In the genomic region with DNA sequence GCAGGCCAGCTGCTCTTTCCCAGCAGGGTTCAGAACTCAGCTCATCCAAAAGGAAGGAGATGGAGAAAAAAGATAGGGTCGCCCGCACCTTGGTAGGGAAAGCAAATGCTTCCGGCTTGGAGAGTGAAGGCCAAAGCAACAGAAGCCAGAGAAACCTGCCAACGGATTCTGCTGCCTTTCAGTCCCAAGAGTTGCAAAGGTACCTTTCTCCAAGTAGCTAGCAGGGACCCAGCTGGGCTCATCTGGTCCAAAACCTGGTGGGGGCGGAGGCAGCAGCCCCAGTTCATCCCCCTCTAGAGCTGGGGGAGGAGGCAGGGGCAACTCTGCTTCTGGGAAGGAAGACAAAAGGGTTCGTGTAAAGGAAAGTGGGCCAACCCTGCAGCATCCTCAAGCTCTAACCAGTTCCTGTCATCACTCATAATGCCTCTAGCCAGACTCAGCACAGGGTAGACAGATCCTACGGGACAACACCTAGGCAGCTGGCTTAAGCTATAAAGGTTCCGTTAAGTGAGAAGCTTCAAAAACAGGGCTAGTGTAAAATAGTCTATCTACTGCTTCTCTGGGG, we compare ENCODE assay signal across 17 mouse cellular contexts. TPM values are rescaled to one million over a fixed set of nuclear protein-coding genes. Genes with fewer than 3 reads are reported as not detected.
DNase-seq lines count a peak whose midpoint lies in the region; ATAC-seq and TF ChIP-seq lines count a peak whose summit lies in the region.
"Had no signal": no experiment of that assay in that cellular context is flagged by ENCODE, and none has a peak within 500 bp of the region (broad histone marks: within the 10 kb centered on the region; RNA-seq: fewer than 3 reads in every experiment).

No protein-coding gene starts in this region.

- peaks cover 14% of the 10 kb centered on the region for H3K79me2 ChIP-seq in CH12.LX (replicated peaks; ENCODE audit: control insufficient read depth, extremely low read depth, insufficient read depth, poor library complexity, severe bottlenecking)
- no peaks in the 10 kb centered on the region; the same call in 1 of the 2 replicates for H3K79me2 ChIP-seq in MEL (ENCODE audit: control insufficient read depth, insufficient read depth, low read length, poor library complexity)

- in situ Hi-C loops in CH12.LX (cut with MboI; ENCODE audit: low pct_ligation_motif_present, low pct_unique_long_range_greater_than_20kb, low sequenced_read_pairs), result loop anchor here (5.0 kb wide), 1 partner anchor 34 kb away; no protein-coding TSS in a partner anchor

- TF ChIP-seq RAD21 in CH12.LX (IDR thresholded peaks at IDR 0.05; ENCODE audit: low read depth, low read length) (no peak), MEL (IDR thresholded peaks at IDR 0.05; ENCODE audit: low read depth, low read length) (no peak)

- ATAC-seq in hindbrain, embryonic 11.5 days (ENCODE audit: low FRiP score), result no peak
- ATAC-seq in hindbrain, embryonic 14.5 days (ENCODE audit: low FRiP score), result no peak
- ATAC-seq: forebrain, embryonic 14.5 days had no signal

- H3K4me3 ChIP-seq in hindbrain, embryonic 11.5 days (ENCODE audit: low read depth, low read length), result no peak overlapping the region
- no peak overlapping the region for H3K4me3 ChIP-seq in hindbrain, embryonic 14.5 days (replicated peaks; ENCODE audit: low read length)
- H3K4me3 ChIP-seq in CH12.LX (replicated peaks in 1 of 3; ENCODE audit: low read depth in 2 of 3, low read length in 2 of 3, poor library complexity in 1 of 3) (no peak overlapping the region), MEL (ENCODE audit: control insufficient read depth in 1 of 2, insufficient read depth in 1 of 2, low read depth in 2 of 2, low read length in 2 of 2) (peak overlapping the region in 1 of 2 experiments; percentile 45; a peak in 1 of 4 replicates)
- peak overlapping the region; percentile 54 for H3K4me3 ChIP-seq in thymus, adult 2 months (ENCODE audit: control insufficient read depth, insufficient read depth, low read length)
- H3K4me3 ChIP-seq in gastrocnemius, adult 2 months, result no peak overlapping the region

- dilution Hi-C loops in CH12.LX (cut with MboI; ENCODE audit: extremely low pct_ligation_motif_present, extremely low pct_unique_long_range_greater_than_20kb, low sequenced_read_pairs), result no loop called here

- H3K4me1 ChIP-seq in hindbrain, embryonic 11.5 days (replicated peaks; ENCODE audit: control insufficient read depth, insufficient read depth, low read length), result peaks cover 6% of the 10 kb centered on the region; the same call in 1 of the 2 replicates
- H3K4me1 ChIP-seq in hindbrain, embryonic 14.5 days (replicated peaks; ENCODE audit: control insufficient read depth, insufficient read depth, low read length), result peaks cover 15% of the 10 kb centered on the region; the same call in 1 of the 2 replicates
- peaks cover 41 to 77% of the 10 kb centered on the region in 2 experiments for H3K4me1 ChIP-seq in CH12.LX (ENCODE audit: control insufficient read depth in 1 of 2, insufficient read depth in 2 of 2)
- H3K4me1 ChIP-seq in MEL (ENCODE audit: control insufficient read depth in 1 of 2, insufficient read depth in 2 of 2, low read length in 2 of 2), result peaks cover 23 to 61% of the 10 kb centered on the region in 2 experiments
- peaks cover 86% of the 10 kb centered on the region for H3K4me1 ChIP-seq in thymus, adult 2 months (replicated peaks; ENCODE audit: control insufficient read depth, insufficient read depth, low read length)

- H3K9ac ChIP-seq in hindbrain, embryonic 11.5 days (ENCODE audit: low read depth, low read length), result no peak overlapping the region
- no peak overlapping the region for H3K9ac ChIP-seq in hindbrain, embryonic 14.5 days
- H3K9ac ChIP-seq in CH12.LX (ENCODE audit: insufficient read depth, low read depth) (no peak overlapping the region), MEL (ENCODE audit: control insufficient read depth, low read depth, low read length, poor library complexity, severe bottlenecking) (peak overlapping the region; percentile 68)

- intact Hi-C loops in gastrocnemius, adult 2 months (cut with DNase I), result no loop called here

- H3K9me3 ChIP-seq in hindbrain, embryonic 11.5 days (ENCODE audit: control insufficient read depth, low read length), result no peaks in the 10 kb centered on the region
- H3K9me3 ChIP-seq in hindbrain, embryonic 14.5 days (ENCODE audit: control insufficient read depth, low read length), result no peaks in the 10 kb centered on the region
- peaks cover 13% of the 10 kb centered on the region for H3K9me3 ChIP-seq in CH12.LX (replicated peaks; ENCODE audit: low read length)
- H3K9me3 ChIP-seq in MEL (replicated peaks; ENCODE audit: insufficient read depth, low read length), result no peaks in the 10 kb centered on the region
- H3K9me3 ChIP-seq: liver, embryonic 15.5 days had no signal

- no peaks in the 10 kb centered on the region for H3K36me3 ChIP-seq in hindbrain, embryonic 11.5 days (ENCODE audit: control insufficient read depth, insufficient read depth, low read length)
- H3K36me3 ChIP-seq in hindbrain, embryonic 14.5 days (replicated peaks; ENCODE audit: control insufficient read depth, insufficient read depth), result no peaks in the 10 kb centered on the region
- H3K36me3 ChIP-seq in CH12.LX (replicated peaks in 1 of 2; ENCODE audit: control insufficient read depth in 1 of 2, insufficient read depth in 1 of 2, low read length in 1 of 2) (peaks cover 50 to 74% of the 10 kb centered on the region in 2 experiments), MEL (ENCODE audit: control insufficient read depth in 1 of 2, insufficient read depth in 2 of 2, low read length in 2 of 2) (peaks cover 0 to 34% of the 10 kb centered on the region in 2 experiments; a peak in 2 of 4 replicates)
- H3K36me3 ChIP-seq in thymus, adult 2 months (ENCODE audit: control insufficient read depth, insufficient read depth, low read length), result peaks cover 37% of the 10 kb centered on the region

- H3K4me2 ChIP-seq in hindbrain, embryonic 11.5 days (replicated peaks; ENCODE audit: low read depth, low read length), result no peak overlapping the region
- H3K4me2 ChIP-seq in hindbrain, embryonic 14.5 days (replicated peaks), result no peak overlapping the region
- peak overlapping the region; percentile 6; the same call in 1 of the 2 replicates for H3K4me2 ChIP-seq in CH12.LX (ENCODE audit: insufficient read depth, low read depth, poor library complexity, severe bottlenecking)

- 19% methylated on average over 8 of the region's 8 CpGs for WGBS in hindbrain, embryonic 11.5 days
- 27% methylated on average over 8 of the region's 8 CpGs for WGBS in hindbrain, embryonic 14.5 days
- WGBS in thymus, adult 2 months, result 41% methylated on average over 8 of the region's 8 CpGs

- peak; percentile 32 for DNase-seq in hindbrain, embryonic 11.5 days (ENCODE audit: low spot score)
- no peak for DNase-seq in hindbrain, embryonic 14.5 days (ENCODE audit: low spot score)
- DNase-seq in CH12.LX (ENCODE audit: extremely low read depth) (no peak), MEL (ENCODE audit: low read depth, low spot score) (no peak)
- DNase-seq in thymus, adult 2 months, result peak; percentile 67
- DNase-seq in left cerebral cortex, adult 9 months (ENCODE audit: low spot score in 2 of 2), result no peak
- DNase-seq in gastrocnemius, adult 2 months, result no peak
- DNase-seq: adrenal gland, postnatal 14 days; cerebellum, adult 9-11 months; embryo, embryonic 11 days; heart, postnatal 36 days had no signal

- H3K27ac ChIP-seq in hindbrain, embryonic 11.5 days (ENCODE audit: low read depth, low read length), result no peak overlapping the region
- no peak overlapping the region for H3K27ac ChIP-seq in hindbrain, embryonic 14.5 days
- peak overlapping the region; percentile 50 for H3K27ac ChIP-seq in CH12.LX (ENCODE audit: insufficient read depth, low read depth)
- peak overlapping the region; percentile 97 for H3K27ac ChIP-seq in MEL (ENCODE audit: control insufficient read depth, low read depth, low read length)
- H3K27ac ChIP-seq in thymus, adult 2 months (ENCODE audit: control insufficient read depth, insufficient read depth, low read length), result peak overlapping the region; percentile 97
- no peak overlapping the region for H3K27ac ChIP-seq in gastrocnemius, adult 2 months
- H3K27ac ChIP-seq: kidney, postnatal 0 days had no signal

- TF ChIP-seq POLR2A in CH12.LX (IDR thresholded peaks at IDR 0.05; ENCODE audit: low read depth, low read length) (no peak), MEL (IDR thresholded peaks at IDR 0.05; ENCODE audit: control insufficient read depth in 1 of 2, insufficient read depth in 1 of 2, low read depth in 1 of 2, low read length in 2 of 2, poor library complexity in 1 of 2) (no peak)
- no peak for TF ChIP-seq POLR2A in thymus, adult 2 months (IDR thresholded peaks at IDR 0.05; ENCODE audit: control insufficient read depth, extremely low read depth, insufficient read depth, low read length, poor library complexity)

- TF ChIP-seq EP300 in CH12.LX (IDR thresholded peaks at IDR 0.05; ENCODE audit: low read length) (no peak), MEL (IDR thresholded peaks at IDR 0.05; ENCODE audit: low read depth in 1 of 2, low read length in 2 of 2) (no peak)

- peaks cover 77% of the 10 kb centered on the region for H3K27me3 ChIP-seq in hindbrain, embryonic 11.5 days (ENCODE audit: control insufficient read depth, insufficient read depth, low read length)
- peaks cover 90% of the 10 kb centered on the region for H3K27me3 ChIP-seq in hindbrain, embryonic 14.5 days (ENCODE audit: control insufficient read depth, insufficient read depth, low read length)
- no peaks in the 10 kb centered on the region for H3K27me3 ChIP-seq in CH12.LX (replicated peaks)
- no peaks in the 10 kb centered on the region for H3K27me3 ChIP-seq in MEL (ENCODE audit: control insufficient read depth in 1 of 2, insufficient read depth in 2 of 2, low read length in 2 of 2)
- no peaks in the 10 kb centered on the region for H3K27me3 ChIP-seq in thymus, adult 2 months (ENCODE audit: control insufficient read depth, insufficient read depth, low read length)

- no peak for TF ChIP-seq CTCF in CH12.LX (conservative IDR thresholded peaks at IDR 0.05 in 1 of 2, IDR thresholded peaks at IDR 0.05 in 1 of 2; ENCODE audit: low read depth in 2 of 2, low read length in 2 of 2)
- no peak for TF ChIP-seq CTCF in MEL (IDR thresholded peaks at IDR 0.05 in 2 of 3, conservative IDR thresholded peaks at IDR 0.05 in 1 of 3; ENCODE audit: control insufficient read depth in 1 of 3, insufficient read depth in 1 of 3, low read depth in 2 of 3, low read length in 3 of 3, poor library complexity in 1 of 3, severe bottlenecking in 1 of 3)
- no peak for TF ChIP-seq CTCF in thymus, adult 2 months (IDR thresholded peaks at IDR 0.05; ENCODE audit: borderline replicate concordance, control insufficient read depth, extremely low read depth, insufficient read depth, low read length, poor library complexity)
- no peak for TF ChIP-seq CTCF in gastrocnemius, adult 2 months (IDR thresholded peaks at IDR 0.05)

RNA-seq across cellular contexts. Expression of a gene that starts 3.9 kb away (rescaled TPM):
- polyA plus RNA-seq in hindbrain, embryonic 11.5 days (2014; fragmentation: Nextera tagmentation; extraction: Ambion mirVana), result 7.1 and 7.6 TPM in 2 replicates
- 2.4 and 2.7 TPM in 2 replicates for polyA plus RNA-seq in hindbrain, embryonic 14.5 days (2014; fragmentation: Nextera tagmentation; extraction: Ambion mirVana)
- total RNA-seq in CH12.LX (2012; rRNA removed) (133 and 143 TPM in 2 replicates), CH12.LX (2014; rRNA removed) (157 and 162 TPM in 2 replicates), MEL (2012; rRNA removed) (23.5 and 24.0 TPM in 2 replicates)
- polyA plus RNA-seq in CH12.LX (2012; ENCODE audit: insufficient read length, low read depth) (136 and 140 TPM in 2 replicates), MEL (2012; ENCODE audit: insufficient read depth in 1 of 2, insufficient read length in 2 of 2, low read depth in 1 of 2, low replicate concordance in 2 of 2, missing spikeins in 1 of 2) (10 to 100 TPM in 1 of 2 experiments, not detected in 1; 25.9 TPM)
- 28.6 and 32.5 TPM in 2 replicates for polyA plus RNA-seq in thymus, adult 2 months (2012; rRNA removed)
- 1 to 10 TPM; 2.6 to 7.6 TPM for total RNA-seq in gastrocnemius, adult 2 months (2021)

RNA-seq across cellular contexts. Expression of a gene that starts 8.8 kb away (rescaled TPM):
- not detected in 2 replicates for polyA plus RNA-seq in hindbrain, embryonic 11.5 days (2014; fragmentation: Nextera tagmentation; extraction: Ambion mirVana)
- 0.37 and 0.69 TPM in 2 replicates for polyA plus RNA-seq in hindbrain, embryonic 14.5 days (2014; fragmentation: Nextera tagmentation; extraction: Ambion mirVana)
- 0.46 and 1.3 TPM in 2 replicates for total RNA-seq in CH12.LX (2012; rRNA removed)
- not detected in 2 replicates for total RNA-seq in CH12.LX (2014; rRNA removed)
- polyA plus RNA-seq in CH12.LX (2012; ENCODE audit: insufficient read length, low read depth), result 0.97 and 6.0 TPM in 2 replicates
- 15.4 and 17.7 TPM in 2 replicates for total RNA-seq in MEL (2012; rRNA removed)
- polyA plus RNA-seq in MEL (2012; ENCODE audit: insufficient read depth in 1 of 2, insufficient read length in 2 of 2, low read depth in 1 of 2, low replicate concordance in 2 of 2, missing spikeins in 1 of 2), result 10 to 100 TPM in 1 of 2 experiments, not detected in 1; 76.0 TPM
- polyA plus RNA-seq in thymus, adult 2 months (2012; rRNA removed), result 24.9 and 42.7 TPM in 2 replicates
- 100 to 1,000 TPM; 274 to 394 TPM for total RNA-seq in gastrocnemius, adult 2 months (2021)
- polyA plus RNA-seq: forebrain, embryonic 14.5 days; inflammation-experienced regulatory T-cells, adult 6 months; kidney, postnatal 0 days; midbrain, postnatal 0 days; neural tube, embryonic 11.5 days had no signal

RNA-seq across cellular contexts. Expression of a gene that starts 9.2 kb away (rescaled TPM):
- polyA plus RNA-seq in hindbrain, embryonic 11.5 days (2014; fragmentation: Nextera tagmentation; extraction: Ambion mirVana), result 2.4 and 2.6 TPM in 2 replicates
- polyA plus RNA-seq in hindbrain, embryonic 14.5 days (2014; fragmentation: Nextera tagmentation; extraction: Ambion mirVana), result 1.6 and 1.9 TPM in 2 replicates
- total RNA-seq in CH12.LX (2012; rRNA removed) (31.4 and 33.5 TPM in 2 replicates), CH12.LX (2014; rRNA removed) (24.4 and 25.9 TPM in 2 replicates), MEL (2012; rRNA removed) (3.2 and 3.3 TPM in 2 replicates)
- polyA plus RNA-seq in CH12.LX (2012; ENCODE audit: insufficient read length, low read depth) (54.9 and 74.5 TPM in 2 replicates), MEL (2012; ENCODE audit: insufficient read depth in 1 of 2, insufficient read length in 2 of 2, low read depth in 1 of 2, low replicate concordance in 2 of 2, missing spikeins in 1 of 2) (10 to 100 TPM in 1 of 2 experiments, not detected in 1; 15.4 TPM)
- polyA plus RNA-seq in thymus, adult 2 months (2012; rRNA removed), result 606 and 690 TPM in 2 replicates
- 1 to 10 TPM; 2.2 to 3.0 TPM for total RNA-seq in gastrocnemius, adult 2 months (2021)

Comparison
In these comparisons a context has a peak if more than half of its experiments do, and no peak if none do; other contexts are left out.
1. DNase-seq: peak in hindbrain, embryonic 11.5 days (single experiment) and thymus, adult 2 months (single experiment); none in hindbrain, embryonic 14.5 days (single experiment), CH12.LX (single experiment), MEL (single experiment), left cerebral cortex, adult 9 months (0 of 2) and gastrocnemius, adult 2 months (single experiment).
2. H3K27ac ChIP-seq: peak in CH12.LX (single experiment), MEL (single experiment) and thymus, adult 2 months (single experiment); none in hindbrain, embryonic 11.5 days (single experiment), hindbrain, embryonic 14.5 days (single experiment) and gastrocnemius, adult 2 months (single experiment).